Mouse (Mus musculus): ENCODE data around the gene Cyp2c29. TPM values are rescaled to one million over a fixed set of nuclear protein-coding genes. Genes with fewer than 3 reads are reported as not detected.

Cyp2c29 gene
- polyA plus RNA-seq (2014; fragmentation: Illumina TruSeq; extraction: RNeasy Lipid Tissue Mini Kit (QIAGEN cat#74804); ENCODE audit: low read depth, low replicate concordance): 1.7 TPM

DNA sequence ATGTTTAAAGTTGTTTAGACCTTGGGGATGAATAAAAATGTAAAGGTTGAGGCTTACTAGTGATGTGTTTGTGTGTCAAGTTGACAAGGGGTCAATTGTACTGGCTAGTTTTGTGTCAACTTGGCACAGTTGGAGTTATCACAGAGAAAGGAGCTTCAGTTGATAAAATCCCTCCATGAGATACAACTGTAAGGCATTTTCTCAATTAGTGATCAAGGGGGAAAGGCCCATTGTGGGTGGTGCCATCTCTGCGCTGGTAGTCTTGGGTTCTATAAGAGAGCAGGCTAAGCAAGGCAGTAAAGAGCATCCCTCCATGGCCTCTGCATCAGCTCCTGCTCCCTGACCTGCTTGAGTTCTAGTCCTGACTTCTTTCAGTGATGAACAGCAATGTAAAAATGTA is at the start of gene Cyp2c29:
Cyp2c29 (plus strand) TSS at position 301 of the 400 bp plus-strand sequence.

Other genes with a start within 250 kb of the Cyp2c29 start
- gene Cyp2c65, start 208.4 kb upstream of the Cyp2c29 start, polyA plus RNA-seq (2014; fragmentation: Illumina TruSeq; extraction: RNeasy Lipid Tissue Mini Kit (QIAGEN cat#74804); ENCODE audit: low read depth, low replicate concordance): not detected
- gene Cyp2c66, start 155.5 kb upstream of the Cyp2c29 start, polyA plus RNA-seq (2014; fragmentation: Illumina TruSeq; extraction: RNeasy Lipid Tissue Mini Kit (QIAGEN cat#74804); ENCODE audit: low read depth, low replicate concordance): not detected
- gene Cyp2c38, start 193.7 kb downstream of the Cyp2c29 start, polyA plus RNA-seq (2014; fragmentation: Illumina TruSeq; extraction: RNeasy Lipid Tissue Mini Kit (QIAGEN cat#74804); ENCODE audit: low read depth, low replicate concordance): not detected
- gene Cyp2c39, start 241.5 kb downstream of the Cyp2c29 start, polyA plus RNA-seq (2014; fragmentation: Illumina TruSeq; extraction: RNeasy Lipid Tissue Mini Kit (QIAGEN cat#74804); ENCODE audit: low read depth, low replicate concordance): not detected

Measured in heart, adult 10 weeks (tissue).